Mouse (Mus musculus) MN1 (cell line): ENCODE results near the gene Arpc4.
A peak's percentile ranks its signal among the peaks of the same experiment; 100 is the strongest.
"Not testable (repeated sequence)": the region's sequence is repeated elsewhere in the genome, so short reads cannot be mapped to it uniquely, and the experiment has no call there.

Source experiments
- DNase-seq: peaks from one replicate; pipeline ENCODE4 v3.0.0-alpha.2; 2016; ENCODE audit warnings: low spot score

Arpc4 gene

DNA sequence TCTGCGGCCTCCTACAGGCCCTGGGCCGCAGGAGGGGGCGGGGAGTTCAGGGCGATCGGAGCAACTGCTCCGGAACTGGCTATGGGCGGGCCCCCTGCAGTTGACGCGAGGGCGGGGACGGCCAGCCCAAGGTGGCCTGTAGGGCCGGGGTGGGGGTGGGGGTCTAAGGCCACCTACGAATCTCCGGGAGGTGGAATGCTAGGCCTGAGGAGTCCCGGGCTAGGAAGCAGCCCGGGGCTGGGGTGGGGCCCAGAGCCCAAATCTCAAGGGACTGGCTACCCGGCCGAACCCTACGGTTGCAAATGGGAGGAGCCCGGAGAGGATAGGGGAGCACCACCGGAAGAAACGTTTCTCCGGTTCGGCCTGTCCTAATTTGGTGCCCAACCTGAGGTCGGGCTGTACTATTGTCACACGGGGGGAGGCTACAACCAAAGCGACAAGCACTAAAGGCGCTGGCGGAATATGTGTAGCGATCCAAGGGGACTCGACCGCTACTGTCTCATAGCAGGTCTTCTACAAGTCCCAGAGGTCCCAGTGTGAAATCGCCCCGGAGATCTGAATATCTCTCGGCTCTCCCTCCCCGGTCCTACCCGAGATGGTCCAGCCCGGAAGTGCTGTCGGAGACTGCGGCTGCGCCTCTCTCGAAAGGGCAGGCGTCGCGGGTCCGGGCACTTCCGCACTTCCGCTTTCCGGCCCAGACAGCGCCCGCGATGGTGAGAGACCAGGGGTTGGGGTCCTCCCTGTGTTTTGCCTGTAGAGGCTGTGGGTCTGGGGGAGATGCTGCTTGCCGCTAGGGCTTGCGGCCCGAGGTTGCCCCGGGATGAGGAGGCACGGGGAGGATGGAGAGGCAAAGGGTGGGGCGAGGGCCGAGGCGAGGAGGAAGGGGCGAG lies at the start of gene Arpc4, which contains the start of gene Tada3:
Gene Arpc4 (plus strand): TSS at position 620 of the 890 bp plus-strand sequence.
Gene Tada3 (minus strand): TSS at position 388 of the 890 bp plus-strand sequence.
- peak; percentile 95 for DNase-seq

DNA sequence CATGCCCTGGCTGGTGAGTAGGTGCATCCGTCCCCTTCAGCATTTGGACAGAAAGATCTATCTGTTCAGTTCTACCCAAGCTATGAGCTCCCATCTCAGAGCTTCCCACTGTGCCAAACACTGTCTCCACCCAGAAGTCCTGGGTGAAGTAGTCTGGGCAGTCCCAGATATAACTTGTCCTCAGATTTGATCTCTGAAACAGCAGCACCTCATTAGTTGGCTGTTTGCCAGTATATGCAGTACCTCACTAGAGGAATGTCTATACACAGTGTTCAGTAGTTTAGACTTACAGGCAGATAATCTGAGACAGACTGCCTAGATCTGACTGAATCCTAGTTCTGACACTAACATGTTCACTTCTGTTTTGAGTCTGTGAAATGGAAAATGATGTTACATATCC lies 48.5 kb upstream of the Arpc4 start:
- no peak for DNase-seq

GRCm38 (mm10) chr6:113330547-113330946 lies 47.4 kb upstream of the Arpc4 start:
- no peak for DNase-seq

GRCm38 (mm10) chr6:113331721-113332120 lies 46.2 kb upstream of the Arpc4 start:
- no peak for DNase-seq

- not testable (repeated sequence) for DNase-seq
Measured at GRCm38 (mm10) chr6:113332734-113333133, 45.2 kb upstream of the Arpc4 start.

DNA sequence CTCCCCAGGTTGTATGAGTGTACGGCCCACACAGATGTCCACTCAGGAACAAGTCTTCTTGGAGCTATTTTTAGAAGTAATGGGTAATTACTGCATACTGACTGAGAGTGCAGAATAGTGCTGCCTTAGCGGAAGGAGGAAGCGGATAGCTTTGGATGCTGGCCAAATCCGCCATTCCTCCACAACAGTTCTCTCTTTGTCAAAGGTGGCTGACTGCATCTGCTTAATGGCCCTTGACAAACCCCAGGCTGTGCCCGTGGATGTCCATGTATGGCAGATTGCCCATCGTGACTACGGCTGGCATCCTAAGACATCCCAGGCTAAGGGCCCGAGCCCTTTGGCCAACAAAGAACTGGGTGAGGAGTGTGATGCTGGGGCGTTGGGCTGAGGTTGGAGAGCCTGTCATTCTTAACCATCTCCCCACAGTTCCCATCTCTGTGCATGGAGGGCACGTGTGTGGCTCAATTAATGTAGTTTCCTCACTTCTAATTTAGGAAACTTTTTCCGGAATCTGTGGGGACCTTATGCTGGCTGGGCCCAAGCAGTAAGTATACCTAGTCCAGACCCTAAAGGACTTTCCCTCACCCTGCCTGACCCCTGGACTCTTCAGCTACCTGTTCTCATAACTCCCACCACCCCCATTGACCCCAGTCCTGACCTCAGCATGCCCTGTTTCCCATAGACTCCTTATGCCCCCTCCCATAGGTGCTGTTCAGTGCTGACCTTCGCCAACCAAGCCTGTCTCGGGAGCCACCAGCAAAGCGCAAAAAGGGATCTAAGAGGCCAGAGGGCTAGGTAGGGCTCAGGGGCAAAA lies 44.6 kb upstream of the Arpc4 start:
- DNase-seq: peak; percentile 96

GRCm38 (mm10) chr6:113334216-113334615 lies 43.7 kb upstream of the Arpc4 start:
- DNase-seq: no peak

- DNase-seq: peak; percentile 34
Measured at GRCm38 (mm10) chr6:113336852-113337620, 40.9 kb upstream of the Arpc4 start.

GRCm38 (mm10) chr6:113341574-113341973 lies 36.3 kb upstream of the Arpc4 start:
- no peak for DNase-seq

DNA sequence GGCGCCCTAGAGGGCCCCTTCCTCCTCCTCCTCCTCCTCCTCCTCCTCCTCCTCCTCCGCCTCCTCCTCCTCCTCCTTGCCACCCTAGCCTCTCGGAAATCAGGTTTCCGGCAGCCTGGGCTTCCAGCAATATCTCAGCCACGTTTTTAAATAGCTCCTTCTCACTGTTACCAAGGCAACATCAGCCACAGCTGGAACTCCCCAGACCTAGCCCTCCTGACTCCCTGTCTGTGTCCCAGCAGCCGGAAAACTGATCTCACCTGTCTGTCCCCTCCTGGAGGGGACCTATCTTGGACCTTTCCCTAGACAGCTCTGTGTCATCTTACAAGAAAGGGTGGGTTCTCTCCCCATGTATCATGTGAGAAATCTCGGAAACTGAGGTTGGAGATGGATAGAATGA lies 35.6 kb upstream of the Arpc4 start:
- DNase-seq: no peak

- DNase-seq: peak; percentile 78
Measured at GRCm38 (mm10) chr6:113343177-113344092, 34.5 kb upstream of the Arpc4 start, which contains the start of gene Camk1. Camk1 (minus strand) TSS chr6:113343984.

- peak; percentile 49 for DNase-seq
Measured at GRCm38 (mm10) chr6:113344321-113344720, 33.6 kb upstream of the Arpc4 start.

DNA sequence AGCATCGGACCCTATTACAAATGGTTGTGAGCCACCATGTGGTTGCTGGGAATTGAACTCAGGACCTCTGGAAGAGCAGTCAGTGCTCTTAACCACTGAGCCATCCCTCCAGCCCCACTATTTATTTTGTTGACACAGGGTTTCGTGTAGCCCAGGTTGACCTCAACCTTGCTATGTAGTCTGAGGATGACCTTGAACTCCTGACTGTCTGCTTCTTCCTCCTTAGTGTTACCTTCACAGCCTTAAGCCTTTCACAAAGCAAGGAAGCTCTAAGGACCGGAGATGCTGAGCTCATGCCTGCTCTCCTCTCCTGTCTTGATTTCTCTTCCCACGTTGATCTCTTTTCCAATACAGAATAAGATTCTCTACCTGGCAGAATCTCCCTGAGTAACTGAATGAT lies 31.0 kb upstream of the Arpc4 start:
- DNase-seq: no peak

GRCm38 (mm10) chr6:113350538-113350937 lies 27.4 kb upstream of the Arpc4 start:
- DNase-seq: no peak

GRCm38 (mm10) chr6:113351161-113351560 lies 26.8 kb upstream of the Arpc4 start:
- no peak for DNase-seq

GRCm38 (mm10) chr6:113351653-113352052 lies 26.3 kb upstream of the Arpc4 start:
- DNase-seq: no peak

DNA sequence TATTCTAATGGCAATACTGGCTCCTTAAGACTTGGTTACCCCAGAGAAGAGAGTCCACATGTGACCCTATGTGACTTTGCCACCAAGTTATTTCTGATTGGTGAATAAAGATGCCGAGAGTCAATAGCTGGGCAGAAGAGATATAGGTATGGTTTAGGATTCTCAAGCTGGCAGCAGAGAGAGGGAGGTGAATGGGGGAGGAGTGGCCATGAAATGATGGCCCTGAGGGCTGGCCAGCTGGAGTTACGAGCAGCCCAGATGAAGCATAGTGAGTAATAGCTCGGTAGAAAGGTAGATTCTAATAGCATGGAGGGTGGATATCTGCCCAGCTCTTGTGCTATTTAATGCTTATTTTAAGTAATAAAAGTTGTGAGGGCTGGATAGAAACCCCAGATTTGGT lies 25.1 kb upstream of the Arpc4 start:
- DNase-seq: no peak

- DNase-seq: no peak
Measured at GRCm38 (mm10) chr6:113353696-113354095, 24.2 kb upstream of the Arpc4 start.

DNA sequence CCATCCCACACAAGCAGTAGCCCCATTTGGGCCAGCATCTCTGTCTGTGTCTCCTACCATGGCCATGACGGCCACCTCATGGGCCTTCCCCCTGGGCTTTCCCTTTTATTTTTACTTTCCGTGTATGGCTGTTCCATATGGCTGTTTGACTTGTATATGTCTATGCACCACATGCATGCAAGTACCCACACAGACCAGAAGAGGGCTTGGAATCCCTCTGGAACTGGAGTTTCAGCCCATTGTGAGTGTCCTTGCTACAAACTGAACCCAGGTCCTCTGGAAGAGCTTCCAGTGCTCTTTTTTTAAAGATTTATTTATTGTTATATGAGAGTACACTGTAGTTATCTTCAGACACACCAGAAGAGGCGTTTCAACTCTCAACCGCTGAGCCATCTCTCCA lies 16.4 kb upstream of the Arpc4 start:
- no peak for DNase-seq

DNA sequence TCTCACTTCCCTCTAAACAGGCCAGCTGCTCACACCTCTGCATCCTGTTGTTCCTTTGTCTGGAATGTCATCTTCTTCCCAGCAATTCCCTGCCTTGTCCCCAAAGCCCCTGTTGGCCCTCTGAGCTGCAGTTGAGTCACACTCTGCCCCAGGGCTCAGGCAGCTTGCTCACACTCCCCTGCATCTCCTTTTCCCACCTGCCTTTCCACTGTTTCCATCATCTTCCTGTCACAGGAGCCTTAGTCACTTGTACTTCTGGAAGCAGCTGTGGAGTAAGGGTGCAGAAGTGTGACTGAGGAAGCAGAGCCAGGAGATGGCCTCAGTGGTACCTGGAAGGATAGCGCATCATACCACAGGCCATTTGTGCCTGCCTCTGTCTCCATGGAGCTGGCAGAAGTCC lies 15.7 kb upstream of the Arpc4 start:
- no peak for DNase-seq
